8 mouse cellular contexts compared by ENCODE assay signal in genomic region chr17:9023198-9023942, GRCm38 (mm10). TPM values are rescaled to one million over a fixed set of nuclear protein-coding genes. Genes with fewer than 3 reads are reported as not detected.
DNase-seq lines count a peak whose midpoint lies in the region; ATAC-seq and TF ChIP-seq lines count a peak whose summit lies in the region.

No protein-coding gene starts in this region.

- no peaks in the 10 kb centered on the region for H3K36me3 ChIP-seq in intestine, postnatal 0 days (ENCODE audit: control insufficient read depth, insufficient read depth)
- H3K36me3 ChIP-seq in intestine, embryonic 16.5 days (ENCODE audit: control insufficient read depth, insufficient read depth, low read length), result no peaks in the 10 kb centered on the region
- H3K36me3 ChIP-seq in neural tube, embryonic 15.5 days, result no peaks in the 10 kb centered on the region

- peak; percentile 22; the same call in 1 of the 2 replicates for TF ChIP-seq CTCF in intestine, postnatal 0 days (IDR thresholded peaks at IDR 0.05; ENCODE audit: low read depth)
- peak; percentile 74 for TF ChIP-seq CTCF in layer of hippocampus, adult 2 months (conservative IDR thresholded peaks at IDR 0.05)

- no peaks in the 10 kb centered on the region for H3K4me1 ChIP-seq in intestine, postnatal 0 days (replicated peaks; ENCODE audit: control insufficient read depth, insufficient read depth, low read length)
- H3K4me1 ChIP-seq in intestine, embryonic 16.5 days (ENCODE audit: control insufficient read depth, insufficient read depth, low read length), result no peaks in the 10 kb centered on the region
- H3K4me1 ChIP-seq in neural tube, embryonic 15.5 days, result peaks cover 20% of the 10 kb centered on the region

- no peaks in the 10 kb centered on the region for H3K9me3 ChIP-seq in intestine, postnatal 0 days (ENCODE audit: control insufficient read depth)
- H3K9me3 ChIP-seq in intestine, embryonic 16.5 days (ENCODE audit: control insufficient read depth, low read length), result no peaks in the 10 kb centered on the region
- no peaks in the 10 kb centered on the region for H3K9me3 ChIP-seq in neural tube, embryonic 15.5 days (replicated peaks)

- no peak overlapping the region for H3K4me3 ChIP-seq in intestine, postnatal 0 days (ENCODE audit: low read depth, low read length)
- H3K4me3 ChIP-seq in intestine, embryonic 16.5 days (ENCODE audit: low read length), result no peak overlapping the region
- no peak overlapping the region for H3K4me3 ChIP-seq in layer of hippocampus, adult 2 months
- no peak overlapping the region for H3K4me3 ChIP-seq in neural tube, embryonic 15.5 days (replicated peaks)

- peak; percentile 69 to 71 for DNase-seq in cerebellum, postnatal 25 days
- DNase-seq in layer of hippocampus, adult 2 months (ENCODE audit: low spot score in 2 of 2), result peak; percentile 21 to 47
- no peak for DNase-seq in thymus, adult 18-20 months
- no peak for DNase-seq in heart, postnatal 4 days
- no peak for DNase-seq in B cell, adult 2 months

- H3K27me3 ChIP-seq in intestine, postnatal 0 days (replicated peaks; ENCODE audit: control insufficient read depth, insufficient read depth, low read length), result no peaks in the 10 kb centered on the region
- H3K27me3 ChIP-seq in intestine, embryonic 16.5 days (replicated peaks; ENCODE audit: control insufficient read depth, insufficient read depth, low read length), result no peaks in the 10 kb centered on the region
- H3K27me3 ChIP-seq in neural tube, embryonic 15.5 days (replicated peaks), result no peaks in the 10 kb centered on the region

- no peak overlapping the region for H3K27ac ChIP-seq in intestine, postnatal 0 days (ENCODE audit: low read depth, low read length)
- no peak overlapping the region for H3K27ac ChIP-seq in intestine, embryonic 16.5 days (ENCODE audit: low read length)
- 0 out of 2 replicates have a peak overlapping the region, but pooled peaks have one; percentile 23 for H3K27ac ChIP-seq in layer of hippocampus, adult 2 months
- peak overlapping the region; percentile 56 for H3K27ac ChIP-seq in neural tube, embryonic 15.5 days (replicated peaks)

- H3K9ac ChIP-seq in intestine, postnatal 0 days (ENCODE audit: low read depth, low read length), result no peak overlapping the region
- H3K9ac ChIP-seq in intestine, embryonic 16.5 days (ENCODE audit: low read depth, low read length), result no peak overlapping the region
- H3K9ac ChIP-seq in neural tube, embryonic 15.5 days (replicated peaks), result 0 out of 2 replicates have a peak overlapping the region, but pooled peaks have one; percentile 7

- H3K4me2 ChIP-seq in intestine, postnatal 0 days (replicated peaks; ENCODE audit: low read depth), result no peak overlapping the region
- H3K4me2 ChIP-seq in intestine, embryonic 16.5 days (ENCODE audit: low read depth, low read length), result no peak overlapping the region
- peak overlapping the region; percentile 36 for H3K4me2 ChIP-seq in neural tube, embryonic 15.5 days

- 32% methylated on average over 14 of the region's 14 CpGs for WGBS in intestine, postnatal 0 days
- 31% methylated on average over 14 of the region's 14 CpGs for WGBS in intestine, embryonic 16.5 days
- 27% methylated on average over 14 of the region's 14 CpGs for WGBS in neural tube, embryonic 15.5 days

- ATAC-seq in intestine, postnatal 0 days, result no peak
- ATAC-seq in intestine, embryonic 16.5 days, result no peak
- ATAC-seq in neural tube, embryonic 15.5 days (ENCODE audit: low FRiP score), result peak; percentile 83

RNA-seq across cellular contexts. Expression of gene 1700010I14Rik, which starts 35.2 kb away (rescaled TPM):
- polyA plus RNA-seq in intestine, postnatal 0 days (2015; fragmentation: Nextera tagmentation; extraction: Ambion mirVana), result 1.2 TPM in 2 replicates
- 1.0 and 1.2 TPM in 2 replicates for polyA plus RNA-seq in intestine, embryonic 16.5 days (2015; fragmentation: Nextera tagmentation; extraction: Ambion mirVana)
- total RNA-seq in layer of hippocampus, adult 2 months (2021), result 1 to 10 TPM; 1.7 to 2.0 TPM
- polyA plus RNA-seq in neural tube, embryonic 15.5 days (2015; fragmentation: Nextera tagmentation; extraction: Ambion mirVana), result 2.6 TPM in 2 replicates
- total RNA-seq in heart, postnatal 4 days (2021), result under 1 TPM in 1 of 2 experiments, not detected in 1; 0.36 TPM

Comparison
In these comparisons a context has a peak if more than half of its experiments do, and no peak if none do; other contexts are left out.
1. H3K27ac ChIP-seq: peak in layer of hippocampus, adult 2 months (single experiment) and neural tube, embryonic 15.5 days (single experiment); none in intestine, postnatal 0 days (single experiment) and intestine, embryonic 16.5 days (single experiment).
2. DNase-seq: peak in cerebellum, postnatal 25 days (2 of 2) and layer of hippocampus, adult 2 months (2 of 2); none in thymus, adult 18-20 months (0 of 2), heart, postnatal 4 days (single experiment) and B cell, adult 2 months (0 of 2).